ENCODE assay signal across 16 mouse cellular contexts in genomic region chr1:127465292-127465691, GRCm38 (mm10).
A peak's percentile ranks its signal among the peaks of the same experiment; 100 is the strongest.
DNase-seq lines count a peak whose midpoint lies in the region; ATAC-seq and TF ChIP-seq lines count a peak whose summit lies in the region.
"Had no signal": no experiment of that assay in that cellular context is flagged by ENCODE, and none has a peak within 500 bp of the region (broad histone marks: within the 10 kb centered on the region; RNA-seq: fewer than 3 reads in every experiment).

No protein-coding gene starts in this region.

- 0 out of 2 replicates have a peak overlapping the region, but pooled peaks have one; percentile 22 for H3K4me3 ChIP-seq in heart, embryonic 10.5 days
- H3K4me3 ChIP-seq in midbrain, embryonic 10.5 days: no peak overlapping the region
- no peak overlapping the region for H3K4me3 ChIP-seq in midbrain, embryonic 13.5 days (replicated peaks)
- no peak overlapping the region for H3K4me3 ChIP-seq in heart, postnatal 0 days (ENCODE audit: low read depth, low read length)
- H3K4me3 ChIP-seq: gastrocnemius, adult 2 months; limb, embryonic 13.5 days had no signal

- TF ChIP-seq EP300 in heart, postnatal 0 days (IDR thresholded peaks at IDR 0.05; ENCODE audit: low read depth): no peak

- TF ChIP-seq CTCF in heart, postnatal 0 days (IDR thresholded peaks at IDR 0.05; ENCODE audit: low read depth): no peak

- H3K4me1 ChIP-seq in heart, embryonic 10.5 days: peaks cover 10% of the 10 kb centered on the region
- no peaks in the 10 kb centered on the region for H3K4me1 ChIP-seq in midbrain, embryonic 10.5 days
- 0 out of 2 replicates have a peak, but pooled peaks cover 3% of the 10 kb centered on the region for H3K4me1 ChIP-seq in midbrain, embryonic 13.5 days (replicated peaks)
- 0 out of 2 replicates have a peak, but pooled peaks cover 7% of the 10 kb centered on the region for H3K4me1 ChIP-seq in heart, postnatal 0 days (ENCODE audit: control insufficient read depth, insufficient read depth)
- H3K4me1 ChIP-seq: limb, embryonic 13.5 days had no signal

- no peaks in the 10 kb centered on the region for H3K27me3 ChIP-seq in heart, embryonic 10.5 days (ENCODE audit: insufficient read depth, poor library complexity, severe bottlenecking)
- no peaks in the 10 kb centered on the region for H3K27me3 ChIP-seq in midbrain, embryonic 10.5 days (ENCODE audit: low read depth, poor library complexity, severe bottlenecking)
- no peaks in the 10 kb centered on the region for H3K27me3 ChIP-seq in midbrain, embryonic 13.5 days
- no peaks in the 10 kb centered on the region for H3K27me3 ChIP-seq in heart, postnatal 0 days (ENCODE audit: control insufficient read depth, insufficient read depth, low read length)
- H3K27me3 ChIP-seq: limb, embryonic 13.5 days had no signal

- H3K4me2 ChIP-seq in midbrain, embryonic 13.5 days (replicated peaks): no peak overlapping the region
- H3K4me2 ChIP-seq in heart, postnatal 0 days (ENCODE audit: low read depth, low read length): peak overlapping the region; percentile 23
- H3K4me2 ChIP-seq: limb, embryonic 13.5 days had no signal

- no peak for ATAC-seq in midbrain, embryonic 13.5 days
- peak; percentile 57; the same call in 1 of the 2 replicates for ATAC-seq in heart, postnatal 0 days (ENCODE audit: insufficient read depth, low read depth)
- ATAC-seq: forebrain, embryonic 14.5 days had no signal

- peak overlapping the region; percentile 17 for H3K27ac ChIP-seq in heart, embryonic 10.5 days
- peak overlapping the region; percentile 49; the same call in 1 of the 2 replicates for H3K27ac ChIP-seq in midbrain, embryonic 10.5 days (replicated peaks)
- no peak overlapping the region for H3K27ac ChIP-seq in midbrain, embryonic 13.5 days
- 0 out of 2 replicates have a peak overlapping the region, but pooled peaks have one; percentile 52 for H3K27ac ChIP-seq in heart, postnatal 0 days (ENCODE audit: low read depth)
- H3K27ac ChIP-seq: gastrocnemius, adult 2 months; limb, embryonic 13.5 days; liver, embryonic 14.5 days had no signal

- no peaks in the 10 kb centered on the region for H3K9me3 ChIP-seq in heart, embryonic 10.5 days
- no peaks in the 10 kb centered on the region for H3K9me3 ChIP-seq in midbrain, embryonic 10.5 days (replicated peaks)
- H3K9me3 ChIP-seq in midbrain, embryonic 13.5 days: no peaks in the 10 kb centered on the region
- no peaks in the 10 kb centered on the region for H3K9me3 ChIP-seq in heart, postnatal 0 days (replicated peaks; ENCODE audit: control insufficient read depth, low read length)
- H3K9me3 ChIP-seq: limb, embryonic 13.5 days had no signal

- 23% methylated on average over 6 of the region's 6 CpGs for WGBS in heart, embryonic 10.5 days
- WGBS in midbrain, embryonic 10.5 days: 77% methylated on average over 6 of the region's 6 CpGs
- WGBS in midbrain, embryonic 13.5 days: 74% methylated on average over 6 of the region's 6 CpGs
- WGBS in heart, postnatal 0 days: 11% methylated on average over 6 of the region's 6 CpGs

- peaks cover 6% of the 10 kb centered on the region; the same call in 1 of the 2 replicates for H3K36me3 ChIP-seq in heart, embryonic 10.5 days
- peaks cover 7% of the 10 kb centered on the region; the same call in 1 of the 2 replicates for H3K36me3 ChIP-seq in midbrain, embryonic 10.5 days
- H3K36me3 ChIP-seq in midbrain, embryonic 13.5 days: no peaks in the 10 kb centered on the region; the same call in 1 of the 2 replicates
- peaks cover 14% of the 10 kb centered on the region for H3K36me3 ChIP-seq in heart, postnatal 0 days (replicated peaks; ENCODE audit: control insufficient read depth, insufficient read depth, low read length)

- no peak overlapping the region for H3K9ac ChIP-seq in midbrain, embryonic 13.5 days (replicated peaks)
- H3K9ac ChIP-seq in heart, postnatal 0 days (replicated peaks; ENCODE audit: low read depth, low read length): no peak overlapping the region
- H3K9ac ChIP-seq: limb, embryonic 13.5 days; liver, embryonic 14.5 days had no signal

- DNase-seq in heart, embryonic 10.5 days (ENCODE audit: low spot score): no peak
- no peak for DNase-seq in heart, adult 8-10 months (ENCODE audit: low spot score)
- no peak for DNase-seq in midbrain, embryonic 10.5 days (ENCODE audit: low spot score)
- peak; percentile 30 for DNase-seq in heart, postnatal 0 days (ENCODE audit: low spot score)
- peak; percentile 73 for DNase-seq in testis, postnatal 14 days (ENCODE audit: low spot score)
- DNase-seq in thymus, postnatal 36 days: no peak
- DNase-seq: cerebellum, adult 9-11 months; gastrocnemius, adult 2 months; kidney, adult 18-20 months; kidney, postnatal 4 days; right cerebral cortex, adult 18-20 months; thymus, adult 18-20 months had no signal

Comparison
In these comparisons a context has a peak if more than half of its experiments do, and no peak if none do; other contexts are left out.
1. DNase-seq: peak in heart, postnatal 0 days (single experiment) and testis, postnatal 14 days (single experiment); none in heart, embryonic 10.5 days (single experiment), heart, adult 8-10 months (single experiment), midbrain, embryonic 10.5 days (single experiment) and thymus, postnatal 36 days (0 of 2).